Comparison of ENCODE assay signal across 14 mouse cellular contexts in the genomic region with DNA sequence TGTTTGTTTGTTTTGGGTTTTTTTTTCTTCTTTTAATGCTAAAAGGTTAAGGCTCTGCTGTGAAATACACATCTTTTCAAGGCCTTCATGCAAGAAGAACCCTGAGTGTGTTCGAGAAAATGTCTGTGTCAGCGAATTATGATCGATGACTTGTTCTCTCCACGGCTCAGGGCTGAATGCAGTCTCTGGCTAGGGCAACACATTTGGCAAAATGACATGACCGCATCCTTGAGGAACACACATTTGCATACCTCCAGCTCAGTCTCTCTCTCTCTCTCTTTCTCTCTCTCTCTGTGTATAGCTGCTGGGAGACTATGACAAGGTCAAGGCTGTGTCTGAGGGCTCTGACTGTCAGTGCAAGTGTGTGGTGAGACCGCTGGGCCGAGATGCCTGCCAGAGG. TPM values are rescaled to one million over a fixed set of nuclear protein-coding genes. Genes with fewer than 3 reads are reported as not detected.
DNase-seq lines count a peak whose midpoint lies in the region; ATAC-seq and TF ChIP-seq lines count a peak whose summit lies in the region.
"Had no signal": no experiment of that assay in that cellular context is flagged by ENCODE, and none has a peak within 500 bp of the region (broad histone marks: within the 10 kb centered on the region; RNA-seq: fewer than 3 reads in every experiment).

No protein-coding gene starts in this region.

- 92% methylated on average over 7 of the region's 7 CpGs for WGBS in forebrain, embryonic 11.5 days
- 86% methylated on average over 7 of the region's 7 CpGs for WGBS in forebrain, embryonic 14.5 days
- WGBS in heart, postnatal 0 days = 59% methylated on average over 7 of the region's 7 CpGs
- WGBS in limb, embryonic 15.5 days = 82% methylated on average over 7 of the region's 7 CpGs

- no peaks in the 10 kb centered on the region for H3K27me3 ChIP-seq in forebrain, embryonic 11.5 days (ENCODE audit: control insufficient read depth, insufficient read depth, low read length)
- H3K27me3 ChIP-seq in forebrain, embryonic 14.5 days (replicated peaks; ENCODE audit: control insufficient read depth, insufficient read depth, low read length) = no peaks in the 10 kb centered on the region
- H3K27me3 ChIP-seq in heart, postnatal 0 days (ENCODE audit: control insufficient read depth, insufficient read depth, low read length) = no peaks in the 10 kb centered on the region
- no peaks in the 10 kb centered on the region for H3K27me3 ChIP-seq in limb, embryonic 15.5 days
- H3K27me3 ChIP-seq: embryonic facial prominence, embryonic 15.5 days had no signal

- no peaks in the 10 kb centered on the region for H3K4me1 ChIP-seq in forebrain, embryonic 11.5 days (replicated peaks; ENCODE audit: control insufficient read depth, insufficient read depth, low read length)
- no peaks in the 10 kb centered on the region for H3K4me1 ChIP-seq in forebrain, embryonic 14.5 days (ENCODE audit: control insufficient read depth, insufficient read depth, low read length)
- H3K4me1 ChIP-seq in heart, postnatal 0 days (ENCODE audit: control insufficient read depth, insufficient read depth) = peaks cover 48% of the 10 kb centered on the region
- peaks cover 2 to 7% of the 10 kb centered on the region in 2 experiments for H3K4me1 ChIP-seq in ES-E14 (ENCODE audit: control insufficient read depth in 2 of 2, insufficient read depth in 2 of 2, low read length in 2 of 2, poor library complexity in 1 of 2)
- H3K4me1 ChIP-seq in limb, embryonic 15.5 days = peaks cover 37% of the 10 kb centered on the region

- no peak for TF ChIP-seq CTCF in heart, postnatal 0 days (IDR thresholded peaks at IDR 0.05; ENCODE audit: low read depth)

- intact Hi-C loops in heart, postnatal 14 days (cut with DNase I) = no loop called here

- ATAC-seq in forebrain, embryonic 11.5 days (replicated peaks; ENCODE audit: low FRiP score) = no peak
- no peak for ATAC-seq in forebrain, embryonic 14.5 days
- ATAC-seq in heart, postnatal 0 days (ENCODE audit: insufficient read depth, low read depth) = no peak
- no peak for ATAC-seq in limb, embryonic 15.5 days (ENCODE audit: insufficient number of reproducible peaks, low FRiP score, low TSS enrichment, low read depth)
- ATAC-seq: liver, postnatal 0 days had no signal

- H3K27ac ChIP-seq in forebrain, embryonic 11.5 days (ENCODE audit: low read depth, low read length) = no peak overlapping the region
- H3K27ac ChIP-seq in forebrain, embryonic 14.5 days (ENCODE audit: low read depth, low read length) = no peak overlapping the region
- peak overlapping the region; percentile 65 for H3K27ac ChIP-seq in heart, postnatal 0 days (ENCODE audit: low read depth)
- no peak overlapping the region for H3K27ac ChIP-seq in ES-E14 (ENCODE audit: insufficient read depth, low read depth, low read length, poor library complexity, severe bottlenecking)
- no peak overlapping the region; the same call in 1 of the 2 replicates for H3K27ac ChIP-seq in limb, embryonic 15.5 days
- H3K27ac ChIP-seq: kidney, postnatal 0 days had no signal

- no peaks in the 10 kb centered on the region for H3K9me3 ChIP-seq in forebrain, embryonic 11.5 days (ENCODE audit: control insufficient read depth, low read length)
- H3K9me3 ChIP-seq in forebrain, embryonic 14.5 days (replicated peaks; ENCODE audit: control insufficient read depth, low read length) = no peaks in the 10 kb centered on the region
- no peaks in the 10 kb centered on the region for H3K9me3 ChIP-seq in heart, postnatal 0 days (replicated peaks; ENCODE audit: control insufficient read depth, low read length)
- H3K9me3 ChIP-seq in ES-E14 (ENCODE audit: control insufficient read depth, insufficient read depth, low read depth, low read length) = no peaks in the 10 kb centered on the region
- H3K9me3 ChIP-seq in limb, embryonic 15.5 days = no peaks in the 10 kb centered on the region
- H3K9me3 ChIP-seq: embryonic facial prominence, embryonic 15.5 days had no signal

- in situ Hi-C loops in ES-E14 (cut with MboI; ENCODE audit: low sequenced_read_pairs in 2 of 2, unreplicated experiment in 2 of 2) = no loop called here

- H3K9ac ChIP-seq in forebrain, embryonic 11.5 days (ENCODE audit: low read length) = no peak overlapping the region
- H3K9ac ChIP-seq in forebrain, embryonic 14.5 days (ENCODE audit: low read length) = no peak overlapping the region
- H3K9ac ChIP-seq in heart, postnatal 0 days (replicated peaks; ENCODE audit: low read depth, low read length) = peak overlapping the region; percentile 32
- H3K9ac ChIP-seq in ES-E14 (ENCODE audit: insufficient read depth, low read depth, low read length, poor library complexity, severe bottlenecking) = no peak overlapping the region
- no peak overlapping the region for H3K9ac ChIP-seq in limb, embryonic 15.5 days
- H3K9ac ChIP-seq: embryonic facial prominence, embryonic 15.5 days; liver, postnatal 0 days had no signal

- H3K4me3 ChIP-seq in forebrain, embryonic 11.5 days (ENCODE audit: low read depth, low read length) = no peak overlapping the region
- H3K4me3 ChIP-seq in forebrain, embryonic 14.5 days (ENCODE audit: low read depth, low read length) = no peak overlapping the region
- no peak overlapping the region for H3K4me3 ChIP-seq in heart, postnatal 0 days (ENCODE audit: low read depth, low read length)
- H3K4me3 ChIP-seq in ES-E14 (ENCODE audit: insufficient read depth in 1 of 2, low read depth in 1 of 2, low read length in 2 of 2, poor library complexity in 1 of 2, severe bottlenecking in 1 of 2) = no peak overlapping the region
- H3K4me3 ChIP-seq in limb, embryonic 15.5 days = no peak overlapping the region
- H3K4me3 ChIP-seq: embryonic facial prominence, embryonic 15.5 days had no signal

- DNase-seq in forebrain, embryonic 11.5 days (ENCODE audit: low spot score) = peak; percentile 35
- DNase-seq in forebrain, embryonic 14.5 days (ENCODE audit: low spot score) = no peak
- no peak for DNase-seq in heart, postnatal 0 days (ENCODE audit: low spot score)
- no peak for DNase-seq in heart, postnatal 14 days
- no peak for DNase-seq in ES-E14 (ENCODE audit: low read depth, low spot score)
- DNase-seq in gastrocnemius, postnatal 10 days = no peak
- DNase-seq in thymus, postnatal 14 days = no peak
- DNase-seq: B cell, adult 2 months; cerebellum, postnatal 36 days; liver, postnatal 0 days had no signal

- no peak overlapping the region for H3K4me2 ChIP-seq in forebrain, embryonic 11.5 days (ENCODE audit: low read depth, low read length, severe bottlenecking)
- no peak overlapping the region for H3K4me2 ChIP-seq in forebrain, embryonic 14.5 days (ENCODE audit: low read length)
- no peak overlapping the region for H3K4me2 ChIP-seq in heart, postnatal 0 days (ENCODE audit: low read depth, low read length)
- H3K4me2 ChIP-seq in limb, embryonic 15.5 days = peak overlapping the region; percentile 87; the same call in 1 of the 2 replicates

- no peaks in the 10 kb centered on the region for H3K36me3 ChIP-seq in forebrain, embryonic 11.5 days (ENCODE audit: control insufficient read depth, insufficient read depth, low read length)
- H3K36me3 ChIP-seq in forebrain, embryonic 14.5 days (ENCODE audit: control insufficient read depth, insufficient read depth, low read length) = peaks cover 6% of the 10 kb centered on the region; the same call in 1 of the 2 replicates
- peaks cover 6% of the 10 kb centered on the region for H3K36me3 ChIP-seq in heart, postnatal 0 days (replicated peaks; ENCODE audit: control insufficient read depth, insufficient read depth, low read length)
- H3K36me3 ChIP-seq in ES-E14 (ENCODE audit: control insufficient read depth, insufficient read depth, low read length, poor library complexity, severe bottlenecking) = no peaks in the 10 kb centered on the region
- peaks cover 6% of the 10 kb centered on the region; the same call in 1 of the 2 replicates for H3K36me3 ChIP-seq in limb, embryonic 15.5 days
- H3K36me3 ChIP-seq: embryonic facial prominence, embryonic 15.5 days had no signal

- no peak for TF ChIP-seq EP300 in heart, postnatal 0 days (IDR thresholded peaks at IDR 0.05; ENCODE audit: low read depth)

TF ChIP-seq in ES-E14, 5 proteins besides CTCF, POLR2A, EP300 and RAD21:
- TF ChIP-seq MAFK (IDR thresholded peaks at IDR 0.05; ENCODE audit: insufficient read depth, low read depth, low read length) = peak; percentile 67
- no peak for TF ChIP-seq ZC3H11A (IDR thresholded peaks at IDR 0.05; ENCODE audit: borderline replicate concordance, low read depth, low read length)

RNA-seq across cellular contexts. Expression of gene Olfml2b, which starts 3.0 kb away (rescaled TPM):
- 4.4 and 6.0 TPM in 2 replicates for polyA plus RNA-seq in forebrain, embryonic 11.5 days (2014; fragmentation: Nextera tagmentation; extraction: Ambion mirVana)
- 9.7 and 10.7 TPM in 2 replicates for polyA plus RNA-seq in forebrain, embryonic 14.5 days (2014; fragmentation: Nextera tagmentation; extraction: Ambion mirVana)
- total RNA-seq in heart, postnatal 0 days (2014; rRNA removed; ENCODE audit: low replicate concordance) = 63.0 and 76.5 TPM in 2 replicates
- polyA plus RNA-seq in heart, postnatal 0 days (2015; fragmentation: Nextera tagmentation; extraction: Ambion mirVana) = 19.3 and 26.3 TPM in 2 replicates
- 10 to 100 TPM; 16.6 to 17.3 TPM for total RNA-seq in heart, postnatal 14 days (2021)
- 1.1 and 2.2 TPM in 2 replicates for total RNA-seq in ES-E14 (2012; rRNA removed)
- 52.5 and 69.4 TPM in 2 replicates for polyA plus RNA-seq in limb, embryonic 15.5 days (2015; fragmentation: Nextera tagmentation; extraction: Ambion mirVana)
- total RNA-seq in gastrocnemius, postnatal 10 days (2021) = 10 to 100 TPM; 54.3 to 69.6 TPM
- total RNA-seq: MEL had no signal

RNA-seq across cellular contexts. Expression of gene Nos1ap, which starts 57.7 kb away (rescaled TPM):
- polyA plus RNA-seq in forebrain, embryonic 11.5 days (2014; fragmentation: Nextera tagmentation; extraction: Ambion mirVana) = 16.1 and 19.7 TPM in 2 replicates
- 8.4 and 11.3 TPM in 2 replicates for polyA plus RNA-seq in forebrain, embryonic 14.5 days (2014; fragmentation: Nextera tagmentation; extraction: Ambion mirVana)
- total RNA-seq in heart, postnatal 0 days (2014; rRNA removed; ENCODE audit: low replicate concordance) = 0.99 and 22.1 TPM in 2 replicates
- 7.7 and 10.3 TPM in 2 replicates for polyA plus RNA-seq in heart, postnatal 0 days (2015; fragmentation: Nextera tagmentation; extraction: Ambion mirVana)
- 10 to 100 TPM; 21.8 to 24.0 TPM for total RNA-seq in heart, postnatal 14 days (2021)
- 0.49 and 0.53 TPM in 2 replicates for total RNA-seq in ES-E14 (2012; rRNA removed)
- polyA plus RNA-seq in limb, embryonic 15.5 days (2015; fragmentation: Nextera tagmentation; extraction: Ambion mirVana) = 8.0 and 10.1 TPM in 2 replicates
- 1 to 10 TPM; 2.9 to 3.8 TPM for total RNA-seq in gastrocnemius, postnatal 10 days (2021)
